ENCODE assay signal across 30 mouse cellular contexts in genomic region chr6:67074868-67075267, GRCm38 (mm10). TPM values are rescaled to one million over a fixed set of nuclear protein-coding genes. Genes with fewer than 3 reads are reported as not detected.
DNase-seq lines count a peak whose midpoint lies in the region; ATAC-seq and TF ChIP-seq lines count a peak whose summit lies in the region.
"Had no signal": no experiment of that assay in that cellular context is flagged by ENCODE, and none has a peak within 500 bp of the region (broad histone marks: within the 10 kb centered on the region; RNA-seq: fewer than 3 reads in every experiment).

No protein-coding gene starts in this region.

- intact Hi-C loops in gastrocnemius, adult 2 months (cut with DNase I): no loop called here
- intact Hi-C loops in gastrocnemius, postnatal 36 days (cut with DNase I): no loop called here

- TF ChIP-seq CTCF in gastrocnemius, adult 2 months (IDR thresholded peaks at IDR 0.05): no peak
- no peak for TF ChIP-seq CTCF in lung, embryonic 14.5 days (IDR thresholded peaks at IDR 0.05; ENCODE audit: low read depth)

- H3K4me1 ChIP-seq in kidney, embryonic 15.5 days: peaks cover 29% of the 10 kb centered on the region
- peaks cover 4% of the 10 kb centered on the region; the same call in 1 of the 2 replicates for H3K4me1 ChIP-seq in lung, embryonic 14.5 days (ENCODE audit: insufficient read depth)
- H3K4me1 ChIP-seq: forebrain, embryonic 12.5 days; hindbrain, embryonic 13.5 days; midbrain, embryonic 13.5 days had no signal

- peak; percentile 32 for DNase-seq in gastrocnemius, adult 2 months
- no peak for DNase-seq in gastrocnemius, postnatal 36 days
- peak; percentile 28 for DNase-seq in kidney, adult 9 months
- peak; percentile 46 for DNase-seq in lung, embryonic 14.5 days
- no peak for DNase-seq in lung, postnatal 36 days
- no peak for DNase-seq in ovary, adult 18-20 months (ENCODE audit: low spot score)
- no peak for DNase-seq in spleen, postnatal 14 days (ENCODE audit: low spot score in 2 of 2)
- DNase-seq: adrenal gland, adult 2 months; adrenal gland, postnatal 36 days; cerebellum, adult 8-10 months; cerebellum, postnatal 25 days; forebrain, postnatal 0 days; heart, postnatal 4 days; kidney, postnatal 4 days; layer of hippocampus, postnatal 36 days; liver; lung, postnatal 4 days; right cerebral cortex, postnatal 25 days; thymus, postnatal 14 days had no signal

- 0 out of 2 replicates have a peak overlapping the region, but pooled peaks have one; percentile 2 for H3K27ac ChIP-seq in gastrocnemius, adult 2 months
- H3K27ac ChIP-seq in kidney, embryonic 15.5 days: no peak overlapping the region
- no peak overlapping the region for H3K27ac ChIP-seq in lung, embryonic 14.5 days (ENCODE audit: low read depth)
- H3K27ac ChIP-seq: embryonic facial prominence, embryonic 10.5 days; embryonic facial prominence, embryonic 15.5 days; forebrain, embryonic 12.5 days; hindbrain, embryonic 13.5 days; liver, embryonic 15.5 days; midbrain, embryonic 13.5 days; neural tube, embryonic 15.5 days had no signal

- H3K9ac ChIP-seq in kidney, embryonic 15.5 days: no peak overlapping the region
- no peak overlapping the region for H3K9ac ChIP-seq in lung, embryonic 14.5 days
- H3K9ac ChIP-seq: embryonic facial prominence, embryonic 15.5 days; forebrain, embryonic 12.5 days; forebrain, postnatal 0 days; heart, embryonic 12.5 days; hindbrain, embryonic 13.5 days; liver, embryonic 15.5 days; midbrain, embryonic 13.5 days; neural tube, embryonic 15.5 days had no signal

- H3K27me3 ChIP-seq in kidney, embryonic 15.5 days: no peaks in the 10 kb centered on the region
- no peaks in the 10 kb centered on the region for H3K27me3 ChIP-seq in lung, embryonic 14.5 days (ENCODE audit: insufficient read depth, low read length)
- H3K27me3 ChIP-seq: embryonic facial prominence, embryonic 15.5 days; forebrain, embryonic 12.5 days; heart, embryonic 12.5 days; hindbrain, embryonic 13.5 days; midbrain, embryonic 13.5 days; neural tube, embryonic 15.5 days had no signal

- no peaks in the 10 kb centered on the region for H3K36me3 ChIP-seq in kidney, embryonic 15.5 days
- no peaks in the 10 kb centered on the region for H3K36me3 ChIP-seq in lung, embryonic 14.5 days (ENCODE audit: insufficient read depth)
- H3K36me3 ChIP-seq: embryonic facial prominence, embryonic 10.5 days; embryonic facial prominence, embryonic 15.5 days; forebrain, embryonic 12.5 days; heart, embryonic 12.5 days; hindbrain, embryonic 13.5 days; liver, embryonic 15.5 days; midbrain, embryonic 13.5 days; neural tube, embryonic 15.5 days had no signal

- H3K4me3 ChIP-seq in gastrocnemius, adult 2 months: no peak overlapping the region
- no peak overlapping the region for H3K4me3 ChIP-seq in kidney, embryonic 15.5 days (replicated peaks)
- no peak overlapping the region for H3K4me3 ChIP-seq in lung, embryonic 14.5 days (ENCODE audit: low read depth, low read length)
- H3K4me3 ChIP-seq: embryonic facial prominence, embryonic 10.5 days; embryonic facial prominence, embryonic 15.5 days; forebrain, embryonic 12.5 days; heart, embryonic 12.5 days; hindbrain, embryonic 13.5 days; liver, embryonic 15.5 days; megakaryocyte, embryonic 14.5 days; midbrain, embryonic 13.5 days; neural tube, embryonic 15.5 days had no signal

- no peak for ATAC-seq in kidney, embryonic 15.5 days (replicated peaks; ENCODE audit: low FRiP score)
- no peak for ATAC-seq in lung, embryonic 14.5 days (ENCODE audit: insufficient read depth)
- ATAC-seq: forebrain, postnatal 0 days; intestine, embryonic 16.5 days; midbrain, embryonic 13.5 days had no signal

- H3K9me3 ChIP-seq in kidney, embryonic 15.5 days (replicated peaks): no peaks in the 10 kb centered on the region
- H3K9me3 ChIP-seq in lung, embryonic 14.5 days (ENCODE audit: low read depth, low read length): no peaks in the 10 kb centered on the region
- H3K9me3 ChIP-seq: embryonic facial prominence, embryonic 10.5 days; embryonic facial prominence, embryonic 15.5 days; forebrain, embryonic 12.5 days; heart, embryonic 12.5 days; hindbrain, embryonic 13.5 days; liver, embryonic 15.5 days; megakaryocyte, embryonic 14.5 days; midbrain, embryonic 13.5 days; neural tube, embryonic 15.5 days had no signal

- no peak overlapping the region for H3K4me2 ChIP-seq in kidney, embryonic 15.5 days
- H3K4me2 ChIP-seq in lung, embryonic 14.5 days: no peak overlapping the region
- H3K4me2 ChIP-seq: embryonic facial prominence, embryonic 15.5 days; forebrain, embryonic 12.5 days; heart, embryonic 12.5 days; hindbrain, embryonic 13.5 days; liver, embryonic 15.5 days; midbrain, embryonic 13.5 days; neural tube, embryonic 15.5 days had no signal

RNA-seq across cellular contexts. Expression of gene Gadd45a, which starts 37.6 kb away (rescaled TPM):
- 10 to 100 TPM; 27.6 to 38.9 TPM for total RNA-seq in gastrocnemius, adult 2 months (2021)
- total RNA-seq in gastrocnemius, postnatal 36 days (2021): 10 to 100 TPM; 39.6 to 48.7 TPM
- 32.7 and 41.2 TPM in 2 replicates for polyA plus RNA-seq in kidney, embryonic 15.5 days (2015; fragmentation: Nextera tagmentation; extraction: Ambion mirVana)
- 9.9 and 13.0 TPM in 2 replicates for polyA plus RNA-seq in lung, embryonic 14.5 days (2014; fragmentation: Nextera tagmentation; extraction: Ambion mirVana)

Comparison
In these comparisons a context has a peak if more than half of its experiments do, and no peak if none do; other contexts are left out.
1. DNase-seq: peak in gastrocnemius, adult 2 months (single experiment), kidney, adult 9 months (single experiment) and lung, embryonic 14.5 days (single experiment); none in gastrocnemius, postnatal 36 days (0 of 2), lung, postnatal 36 days (single experiment), ovary, adult 18-20 months (single experiment) and spleen, postnatal 14 days (0 of 2).